Mouse (Mus musculus) megakaryocyte, embryonic 14.5 days (primary cell): ENCODE measurements at regions not wholly inside any gene's neighbourhood (a gene's known extent, or its start where the extent isn't known, plus 50 kb on each side); places are given as distances from the start of the nearest gene placed in this dataset.

Experiments
- FLI1 ChIP-seq: IDR thresholded peaks from 2 replicates; pipeline ENCODE4 v1.6.1; 2012; ENCODE audit warnings: low read length, inconsistent platforms, mixed read lengths
- GATA1 ChIP-seq: IDR thresholded peaks from 3 replicates; pipeline ENCODE4 v1.6.1; 2012; ENCODE audit warnings: mixed read lengths, low read length, inconsistent platforms, borderline replicate concordance

GRCm38 (mm10) chr19:56222496-56222895, 64.4 kb upstream of the Habp2 start:
- TF ChIP-seq FLI1, result no peak
- TF ChIP-seq GATA1, result no peak
